Mouse (Mus musculus) megakaryocyte, embryonic 14.5 days (primary cell): ENCODE data around the gene Fth1.

Source experiments
- FLI1 ChIP-seq: IDR thresholded peaks from 2 replicates; pipeline ENCODE4 v1.6.1; 2012; ENCODE audit warnings: low read length, inconsistent platforms, mixed read lengths
- GATA1 ChIP-seq: IDR thresholded peaks from 3 replicates; pipeline ENCODE4 v1.6.1; 2012; ENCODE audit warnings: mixed read lengths, low read length, inconsistent platforms, borderline replicate concordance

DNA sequence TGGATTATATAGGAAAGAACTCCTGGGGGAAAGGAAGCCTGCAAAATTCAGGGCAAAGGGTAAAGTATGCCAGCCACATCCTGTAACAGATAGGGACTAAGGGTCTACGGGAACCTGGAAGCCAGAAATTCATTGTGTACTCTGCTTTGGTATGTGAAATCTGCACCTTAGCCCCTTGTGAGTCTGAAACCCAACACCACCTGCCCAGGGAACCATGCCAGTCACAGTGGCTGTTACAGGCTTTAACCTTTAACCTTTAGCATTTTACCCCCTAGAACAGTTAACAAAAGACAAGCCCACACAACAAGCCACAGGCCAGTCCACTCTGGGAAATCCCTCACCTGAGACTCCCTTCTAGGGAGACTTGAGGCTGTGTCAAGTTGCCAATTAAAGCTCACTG is 38.6 kb upstream of the Fth1 start:
- TF ChIP-seq GATA1 = no peak
- TF ChIP-seq FLI1 = no peak
